Mouse (Mus musculus): ENCODE results near the gene Map3k6. TPM values are rescaled to one million over a fixed set of nuclear protein-coding genes. Genes with fewer than 3 reads are reported as not detected.

The Map3k6 gene
- polyA plus RNA-seq, 1 experiment from 2014 or later: 2.9 TPM

- no peak overlapping the region for H3K9ac ChIP-seq
- no peak for ATAC-seq (replicated peaks; ENCODE audit: insufficient number of reproducible peaks, insufficient read depth, low FRiP score, low read depth)
- WGBS: 53% methylated on average over 6 of the region's 6 CpGs
- H3K4me3 ChIP-seq: no peak overlapping the region
- no peaks in the 10 kb centered on the region for H3K9me3 ChIP-seq (replicated peaks)
- no peak overlapping the region for H3K4me2 ChIP-seq
- peaks cover 20% of the 10 kb centered on the region for H3K4me1 ChIP-seq (replicated peaks)
- H3K27ac ChIP-seq: no peak overlapping the region
- H3K36me3 ChIP-seq: no peaks in the 10 kb centered on the region
- H3K27me3 ChIP-seq: peaks cover 65% of the 10 kb centered on the region
These were observed 14.8 kb downstream of the Map3k6 start for GRCm38 (mm10) chr4:133255392-133255791.

- 0 out of 2 replicates have a peak overlapping the region, but pooled peaks have one; percentile 10 for H3K4me3 ChIP-seq
- H3K27ac ChIP-seq: no peak overlapping the region
- peaks cover 7% of the 10 kb centered on the region; the same call in 1 of the 2 replicates for H3K4me1 ChIP-seq (replicated peaks)
- WGBS: 21% methylated on average over 24 of the region's 24 CpGs
- H3K36me3 ChIP-seq: no peaks in the 10 kb centered on the region
- peak overlapping the region; percentile 12; the same call in 1 of the 2 replicates for H3K4me2 ChIP-seq
- ATAC-seq (replicated peaks; ENCODE audit: insufficient number of reproducible peaks, insufficient read depth, low FRiP score, low read depth): no peak
- H3K27me3 ChIP-seq: peaks cover 51% of the 10 kb centered on the region
- no peaks in the 10 kb centered on the region for H3K9me3 ChIP-seq (replicated peaks)
- 0 out of 2 replicates have a peak overlapping the region, but pooled peaks have one; percentile 0 for H3K9ac ChIP-seq
These were observed 16.2 kb downstream of the Map3k6 start for GRCm38 (mm10) chr4:133256820-133257219.

- Histone ChIP-seq H3K27ac (no peak overlapping the region), H3K4me1 (replicated peaks) (peaks cover 7% of the 10 kb centered on the region; the same call in 1 of the 2 replicates), H3K4me3 (0 out of 2 replicates have a peak overlapping the region, but pooled peaks have one; percentile 10), H3K9ac (0 out of 2 replicates have a peak overlapping the region, but pooled peaks have one; percentile 0), H3K9me3 (replicated peaks) (no peaks in the 10 kb centered on the region), H3K36me3 (no peaks in the 10 kb centered on the region), H3K4me2 (peak overlapping the region; percentile 12; the same call in 1 of the 2 replicates), H3K27me3 (peaks cover 47% of the 10 kb centered on the region)
- no peak for ATAC-seq (replicated peaks; ENCODE audit: insufficient number of reproducible peaks, insufficient read depth, low FRiP score, low read depth)
- 49% methylated on average over 12 of the region's 12 CpGs for WGBS
These were observed 16.6 kb downstream of the Map3k6 start for GRCm38 (mm10) chr4:133257230-133257629.

- no peak overlapping the region for H3K27ac ChIP-seq
These were observed 17.3 kb downstream of the Map3k6 start for GRCm38 (mm10) chr4:133257798-133258408.

GRCm38 (mm10) chr4:133261641-133262374 lies 21.2 kb downstream of the Map3k6 start:
- Histone ChIP-seq H3K36me3 (peaks cover 25% of the 10 kb centered on the region), H3K4me1 (replicated peaks) (peaks cover 3% of the 10 kb centered on the region; the same call in 1 of the 2 replicates), H3K4me2 (peak overlapping the region; percentile 26; the same call in 1 of the 2 replicates), H3K27me3 (peaks cover 18% of the 10 kb centered on the region), H3K9ac (no peak overlapping the region), H3K9me3 (replicated peaks) (no peaks in the 10 kb centered on the region), H3K27ac (no peak overlapping the region), H3K4me3 (no peak overlapping the region; the same call in 1 of the 2 replicates)
- WGBS: 46% methylated on average over 10 of the region's 10 CpGs
- ATAC-seq (replicated peaks; ENCODE audit: insufficient number of reproducible peaks, insufficient read depth, low FRiP score, low read depth): no peak

More at GRCm38 (mm10) chr4:133257798-133258408, 17.3 kb downstream of the Map3k6 start:
- no peak overlapping the region for H3K4me3 ChIP-seq
- peaks cover 7% of the 10 kb centered on the region; the same call in 1 of the 2 replicates for H3K4me1 ChIP-seq (replicated peaks)
- 77% methylated on average over 12 of the region's 12 CpGs for WGBS
- H3K4me2 ChIP-seq: no peak overlapping the region
- H3K9me3 ChIP-seq (replicated peaks): no peaks in the 10 kb centered on the region
- H3K36me3 ChIP-seq: no peaks in the 10 kb centered on the region
- peaks cover 40% of the 10 kb centered on the region for H3K27me3 ChIP-seq
- no peak overlapping the region for H3K9ac ChIP-seq
- no peak for ATAC-seq (replicated peaks; ENCODE audit: insufficient number of reproducible peaks, insufficient read depth, low FRiP score, low read depth)

- 59% methylated on average over 7 of the region's 7 CpGs for WGBS
- H3K4me3 ChIP-seq: no peak overlapping the region; the same call in 1 of the 2 replicates
- peaks cover 30% of the 10 kb centered on the region for H3K36me3 ChIP-seq
- H3K27ac ChIP-seq: no peak overlapping the region
- H3K27me3 ChIP-seq: peaks cover 12% of the 10 kb centered on the region; the same call in 1 of the 2 replicates
- no peaks in the 10 kb centered on the region for H3K4me1 ChIP-seq (replicated peaks)
- H3K9ac ChIP-seq: no peak overlapping the region
- peak overlapping the region; percentile 26; the same call in 1 of the 2 replicates for H3K4me2 ChIP-seq
- H3K9me3 ChIP-seq (replicated peaks): no peaks in the 10 kb centered on the region
- ATAC-seq (replicated peaks; ENCODE audit: insufficient number of reproducible peaks, insufficient read depth, low FRiP score, low read depth): no peak
These were observed 21.8 kb downstream of the Map3k6 start for GRCm38 (mm10) chr4:133262375-133262765.

- Histone ChIP-seq H3K9me3 (replicated peaks) (no peaks in the 10 kb centered on the region), H3K9ac (no peak within 1 kb of the TSS), H3K4me1 (replicated peaks) (no peaks in the 10 kb centered on the region), H3K4me2 (peak within 1 kb of the TSS; percentile 26; the same call in 1 of the 2 replicates), H3K27ac (no peak within 1 kb of the TSS), H3K4me3 (no peak within 1 kb of the TSS; the same call in 1 of the 2 replicates), H3K36me3 (peaks cover 36% of the 10 kb centered on the region), H3K27me3 (peaks cover 7% of the 10 kb centered on the region; the same call in 1 of the 2 replicates)
- WGBS: 27% methylated on average over 7 of the region's 7 CpGs
- ATAC-seq (replicated peaks; ENCODE audit: insufficient number of reproducible peaks, insufficient read depth, low FRiP score, low read depth): no peak
These were observed 22.3 kb downstream of the Map3k6 start, which contains the start of gene Sytl1 for GRCm38 (mm10) chr4:133262882-133263281. Gene Sytl1 (minus strand): TSS chr4:133263113.

GRCm38 (mm10) chr4:133263756-133264155 lies 23.1 kb downstream of the Map3k6 start:
- Histone ChIP-seq H3K4me1 (replicated peaks) (no peaks in the 10 kb centered on the region), H3K27me3 (0 out of 2 replicates have a peak, but pooled peaks cover 4% of the 10 kb centered on the region), H3K9ac (no peak overlapping the region), H3K36me3 (peaks cover 44% of the 10 kb centered on the region), H3K9me3 (replicated peaks) (no peaks in the 10 kb centered on the region), H3K4me3 (no peak overlapping the region), H3K4me2 (no peak overlapping the region), H3K27ac (no peak overlapping the region)
- ATAC-seq (replicated peaks; ENCODE audit: insufficient number of reproducible peaks, insufficient read depth, low FRiP score, low read depth): no peak
- 88% methylated on average over 5 of the region's 5 CpGs for WGBS

GRCm38 (mm10) chr4:133264559-133264958 lies 23.9 kb downstream of the Map3k6 start:
- H3K4me1 ChIP-seq (replicated peaks): no peaks in the 10 kb centered on the region; the same call in none of the 2 replicates
- 91% methylated on average over 2 of the region's 2 CpGs for WGBS
- H3K27me3 ChIP-seq: no peaks in the 10 kb centered on the region
- no peaks in the 10 kb centered on the region for H3K9me3 ChIP-seq (replicated peaks)
- H3K4me3 ChIP-seq: no peak overlapping the region
- no peak for ATAC-seq (replicated peaks; ENCODE audit: insufficient number of reproducible peaks, insufficient read depth, low FRiP score, low read depth)
- no peak overlapping the region for H3K27ac ChIP-seq
- no peak overlapping the region for H3K4me2 ChIP-seq
- no peak overlapping the region for H3K9ac ChIP-seq
- H3K36me3 ChIP-seq: peaks cover 49% of the 10 kb centered on the region

GRCm38 (mm10) chr4:133265297-133265696 lies 24.7 kb downstream of the Map3k6 start:
- Histone ChIP-seq H3K36me3 (peaks cover 49% of the 10 kb centered on the region), H3K27ac (no peak overlapping the region), H3K4me2 (no peak overlapping the region), H3K9me3 (replicated peaks) (no peaks in the 10 kb centered on the region), H3K4me3 (no peak overlapping the region), H3K27me3 (no peaks in the 10 kb centered on the region), H3K4me1 (replicated peaks) (peaks cover 4% of the 10 kb centered on the region), H3K9ac (no peak overlapping the region)
- ATAC-seq (replicated peaks; ENCODE audit: insufficient number of reproducible peaks, insufficient read depth, low FRiP score, low read depth): no peak
- WGBS: 82% methylated on average over 3 of the region's 3 CpGs

- no peak overlapping the region for H3K4me2 ChIP-seq
- H3K4me1 ChIP-seq (replicated peaks): peaks cover 4% of the 10 kb centered on the region
- H3K36me3 ChIP-seq: peaks cover 53% of the 10 kb centered on the region
These were observed 25.1 kb downstream of the Map3k6 start for GRCm38 (mm10) chr4:133265759-133266158.

More at GRCm38 (mm10) chr4:133265759-133266158, 25.1 kb downstream of the Map3k6 start:
- Histone ChIP-seq H3K9me3 (replicated peaks) (no peaks in the 10 kb centered on the region), H3K27ac (no peak overlapping the region), H3K9ac (no peak overlapping the region), H3K4me3 (no peak overlapping the region), H3K27me3 (no peaks in the 10 kb centered on the region)
- ATAC-seq (replicated peaks; ENCODE audit: insufficient number of reproducible peaks, insufficient read depth, low FRiP score, low read depth): no peak
- 85% methylated on average over 4 of the region's 4 CpGs for WGBS
